Mouse (Mus musculus): ENCODE data around the gene Tomm70a.

GRCm38 (mm10) chr16:57116066-57116465 is 5.4 kb upstream of the Tomm70a start:
- TF ChIP-seq CTCF (conservative IDR thresholded peaks at IDR 0.05; ENCODE audit: low read length) (peak; percentile 24), POU5F1 (IDR thresholded peaks at IDR 0.05; ENCODE audit: borderline replicate concordance, low read length) (no peak), NANOG (IDR thresholded peaks at IDR 0.05; ENCODE audit: borderline replicate concordance, low read length) (no peak)

Measured in E14TG2a.4 (cell line).